Mouse (Mus musculus): ENCODE results near the gene Tmem129.

Tmem129 gene

DNA sequence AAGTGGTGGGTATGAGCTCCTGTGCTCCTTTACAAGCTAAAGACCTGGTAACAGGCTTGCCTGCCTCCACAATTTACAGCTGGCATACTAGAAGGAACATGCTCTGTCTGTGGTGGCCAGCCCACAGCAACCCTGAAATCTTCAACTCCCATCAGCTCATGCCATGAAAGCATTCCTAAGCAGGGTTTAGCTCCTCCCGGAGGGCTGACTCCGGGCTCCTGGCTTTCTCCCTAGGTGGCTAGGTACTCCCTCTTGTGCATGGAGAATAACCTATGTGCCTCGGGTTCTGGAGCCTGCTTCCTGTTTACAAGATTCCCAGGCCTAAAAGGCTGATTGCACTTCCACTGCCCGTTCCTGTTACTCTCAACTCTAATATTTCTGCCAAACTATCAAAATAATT lies 19.4 kb downstream of the Tmem129 start:
- no peak for DNase-seq (ENCODE audit: low spot score in 2 of 2)

DNA sequence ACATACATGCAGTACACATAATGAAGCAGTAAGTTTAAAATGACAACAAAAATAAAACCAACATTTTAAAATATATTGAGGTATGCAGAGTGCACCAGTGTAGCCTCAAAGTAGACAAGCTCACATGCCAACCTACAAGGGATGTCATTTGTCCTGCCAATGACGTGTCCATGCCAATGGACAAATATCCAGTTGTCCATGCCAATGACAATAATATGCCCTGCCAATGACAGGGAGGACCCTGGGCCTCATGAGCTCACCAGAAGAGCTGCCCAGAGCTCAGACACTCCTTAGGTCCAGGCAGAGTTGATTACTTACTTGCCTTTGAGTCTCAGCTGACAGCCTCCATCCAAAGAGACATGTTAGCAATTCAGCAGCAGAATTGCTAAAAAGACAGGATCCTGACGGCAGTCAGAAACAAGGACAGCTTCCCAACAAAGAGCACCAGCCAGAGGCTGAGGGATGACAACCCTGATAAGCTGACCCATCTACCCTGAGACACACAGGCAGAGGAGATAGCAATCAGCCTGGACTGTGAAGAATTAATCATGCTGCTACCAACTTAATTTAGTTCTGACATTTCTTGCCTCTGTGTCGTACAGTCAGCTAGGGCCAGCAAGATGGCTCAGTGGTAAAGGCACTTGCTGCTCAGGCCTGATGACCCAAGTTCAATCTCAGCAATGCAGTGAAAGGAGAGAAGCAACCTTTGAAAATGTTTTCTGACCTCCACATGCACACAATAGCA lies 20.4 kb downstream of the Tmem129 start:
- no peak for DNase-seq (ENCODE audit: low spot score in 2 of 2)

DNA sequence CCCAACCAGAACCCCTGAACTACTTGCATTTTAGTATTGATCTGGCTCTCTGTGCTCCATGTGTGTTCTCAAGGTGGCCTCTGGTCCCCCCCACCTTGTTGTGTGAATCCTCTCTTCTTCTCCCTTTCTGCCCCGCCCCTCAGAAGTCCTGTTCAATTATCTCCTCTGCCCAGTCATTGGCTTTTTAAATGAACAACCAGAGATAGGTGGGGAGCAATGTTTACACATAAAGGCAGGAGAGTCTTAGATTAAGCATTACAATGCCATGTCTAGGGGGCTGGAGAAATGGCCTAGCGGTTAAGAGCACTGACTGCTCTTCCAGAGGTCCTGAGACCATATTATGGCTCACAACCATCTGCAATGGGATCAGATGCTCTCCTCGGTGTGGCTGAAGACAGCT lies 22.9 kb downstream of the Tmem129 start:
- DNase-seq (ENCODE audit: low spot score in 2 of 2): no peak

DNA sequence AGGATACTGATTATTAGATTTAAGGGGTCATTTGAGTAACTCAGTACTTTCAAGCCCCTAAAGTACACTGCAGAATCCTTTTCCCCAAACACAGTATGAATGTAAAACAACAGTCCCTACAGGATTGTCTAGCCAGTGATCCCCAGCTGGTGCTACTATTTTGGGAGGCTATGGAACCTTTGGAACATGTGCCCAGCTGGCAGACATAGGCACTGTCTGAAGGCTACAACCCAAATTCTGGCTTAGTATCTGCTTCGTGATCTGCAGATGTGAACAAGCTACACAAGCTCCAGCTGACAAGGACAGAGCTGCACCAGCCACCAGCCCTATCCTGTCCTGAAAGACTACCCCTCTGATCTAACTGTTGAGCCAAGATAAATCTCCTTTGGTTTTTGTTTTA lies 25.7 kb downstream of the Tmem129 start:
- DNase-seq (ENCODE audit: low spot score in 2 of 2): no peak

DNA sequence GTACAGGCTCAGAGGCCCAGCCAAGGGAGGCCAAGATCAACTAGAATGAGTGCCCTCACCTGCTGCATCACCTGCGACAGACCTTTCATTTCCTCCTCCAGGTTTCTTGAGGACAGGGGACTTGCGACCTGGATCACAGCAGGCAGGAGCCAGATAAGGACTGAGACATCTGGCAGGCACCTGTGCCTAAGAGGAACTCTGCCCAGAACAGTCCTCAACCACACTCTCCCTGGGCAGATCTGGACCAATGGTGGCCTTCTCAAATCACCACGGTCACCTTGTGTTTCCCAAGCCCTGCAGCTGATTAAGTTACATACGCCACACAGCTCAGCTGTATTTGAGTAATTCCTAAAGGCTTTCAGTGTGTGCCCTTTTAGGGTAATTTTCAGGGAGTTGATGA lies 27.6 kb downstream of the Tmem129 start:
- no peak for DNase-seq (ENCODE audit: low spot score in 2 of 2)

DNA sequence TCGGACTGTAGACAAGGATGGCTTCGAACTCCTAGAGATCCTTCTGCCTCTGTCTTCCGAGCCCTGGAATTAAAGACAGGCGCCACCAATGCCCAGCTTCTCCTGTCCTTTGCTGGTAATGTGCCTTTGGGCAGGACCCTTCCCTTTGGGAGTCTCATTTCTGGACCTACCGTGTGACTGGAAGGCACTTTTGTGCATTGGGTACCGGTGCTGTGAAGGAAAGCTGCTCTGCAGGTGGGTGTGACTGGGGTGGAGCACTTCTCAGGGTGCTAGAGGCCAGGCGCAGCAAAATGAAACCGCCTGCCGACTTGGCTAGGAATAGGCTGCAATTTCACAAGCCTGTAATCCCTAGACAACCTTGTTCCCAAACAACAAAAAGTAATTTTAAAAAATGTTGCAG lies 28.2 kb downstream of the Tmem129 start:
- peak in 1 of 2 experiments; percentile 12 for DNase-seq (ENCODE audit: low spot score in 2 of 2)

DNA sequence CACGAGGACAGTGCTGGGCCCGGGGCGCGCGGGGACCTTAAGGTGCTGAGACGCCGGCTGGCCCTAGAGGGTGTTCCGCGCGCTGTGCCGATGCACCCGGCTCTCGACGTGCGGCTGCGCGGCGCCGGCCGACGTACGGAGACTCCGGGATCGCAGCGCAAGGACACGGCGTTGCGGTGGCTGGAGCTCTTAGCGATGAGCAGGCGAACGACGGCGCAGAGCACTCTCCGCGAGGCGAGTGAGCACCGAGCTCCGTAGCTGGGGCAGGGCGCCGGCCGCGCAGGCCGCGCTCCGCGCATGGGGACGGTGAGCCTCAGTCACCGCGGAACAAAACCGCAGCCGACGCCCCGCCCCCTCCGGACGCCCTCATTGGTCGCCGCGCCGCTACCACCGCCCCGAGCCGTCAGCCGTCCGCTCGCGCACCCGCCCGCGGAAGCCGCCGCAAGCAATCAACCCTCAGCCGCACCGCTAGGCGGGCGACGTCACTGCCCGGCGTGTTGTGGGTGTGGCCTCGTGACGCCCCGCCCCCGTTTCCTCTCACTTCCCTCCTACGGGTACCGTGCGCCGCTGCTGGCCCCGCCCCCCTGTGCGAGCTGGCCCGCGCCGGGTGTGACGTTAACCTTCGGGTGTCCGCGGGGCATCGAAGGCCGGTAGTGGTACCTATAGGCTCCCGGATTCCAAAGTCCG lies 28.8 kb downstream of the Tmem129 start, which contains the start of the genes Fam53a and Gm9903:
Fam53a (minus strand) TSS at position 335 of the 687 bp plus-strand sequence.
Gm9903 (plus strand) TSS at position 625 of the 687 bp plus-strand sequence.
- peak; percentile 99 for DNase-seq (ENCODE audit: low spot score in 2 of 2)

DNA sequence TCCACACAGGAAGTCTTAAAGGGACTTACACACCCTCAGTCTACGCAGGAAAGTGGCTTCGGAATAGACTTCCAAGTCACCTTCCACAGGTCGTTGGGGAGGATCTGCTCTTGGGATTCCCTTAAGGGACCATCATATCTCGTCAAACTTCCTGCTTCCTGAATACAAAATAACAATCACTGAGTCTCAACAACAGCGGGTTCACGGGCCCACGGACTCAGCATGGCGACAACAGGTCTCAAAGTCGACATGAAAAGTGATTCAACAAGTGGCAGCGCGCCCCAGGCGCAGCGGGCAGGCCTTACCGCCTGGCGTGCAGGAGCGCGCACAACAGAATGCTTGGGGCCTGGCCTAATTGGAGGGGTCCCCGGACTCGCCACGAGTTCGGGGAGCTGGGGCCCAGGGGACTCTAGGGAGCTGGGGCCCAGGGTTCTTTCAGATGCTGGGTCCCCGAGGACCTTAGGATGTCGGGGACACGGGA lies 29.4 kb downstream of the Tmem129 start:
- DNase-seq (ENCODE audit: low spot score in 2 of 2): peak; percentile 24 to 32

DNA sequence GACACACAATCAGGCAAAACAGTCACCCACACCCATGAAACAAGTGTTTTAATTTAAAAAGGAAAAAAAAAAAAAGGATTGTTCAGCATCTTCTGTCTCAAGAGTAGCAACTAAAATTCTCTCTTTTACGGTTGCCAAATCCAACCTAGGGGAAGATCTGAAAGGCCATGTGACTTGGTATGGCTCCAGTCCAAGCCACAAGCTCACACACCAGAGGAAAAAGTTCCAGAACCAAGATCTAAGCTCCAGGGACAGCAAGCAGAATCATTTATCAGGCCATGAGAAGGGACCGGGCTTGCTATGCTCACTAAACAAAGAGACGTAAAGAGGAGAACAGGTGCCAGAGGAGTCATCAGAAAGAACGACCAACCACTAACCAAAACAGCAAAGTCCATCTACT lies 30.2 kb downstream of the Tmem129 start:
- DNase-seq (ENCODE audit: low spot score in 2 of 2): no peak

DNA sequence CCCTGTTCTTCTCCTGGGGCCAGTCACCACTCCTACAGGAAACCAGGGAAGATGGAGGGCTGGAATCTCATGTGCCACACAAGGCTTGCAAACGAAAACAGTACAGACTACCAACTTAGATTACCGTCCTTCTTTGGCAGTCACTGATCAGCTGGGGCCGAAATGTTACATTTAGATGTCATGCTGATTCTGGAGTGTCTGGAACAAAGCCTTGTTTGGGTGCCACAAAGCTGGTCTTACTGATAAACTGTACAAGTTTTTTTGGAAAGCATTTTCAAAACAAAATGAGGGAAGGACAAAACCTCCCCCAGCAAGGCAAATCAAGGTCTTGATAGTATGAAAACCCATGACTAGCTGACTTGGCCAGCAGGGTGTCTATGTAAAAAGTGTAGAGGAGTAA lies 34.5 kb downstream of the Tmem129 start:
- DNase-seq (ENCODE audit: low spot score in 2 of 2): no peak

DNA sequence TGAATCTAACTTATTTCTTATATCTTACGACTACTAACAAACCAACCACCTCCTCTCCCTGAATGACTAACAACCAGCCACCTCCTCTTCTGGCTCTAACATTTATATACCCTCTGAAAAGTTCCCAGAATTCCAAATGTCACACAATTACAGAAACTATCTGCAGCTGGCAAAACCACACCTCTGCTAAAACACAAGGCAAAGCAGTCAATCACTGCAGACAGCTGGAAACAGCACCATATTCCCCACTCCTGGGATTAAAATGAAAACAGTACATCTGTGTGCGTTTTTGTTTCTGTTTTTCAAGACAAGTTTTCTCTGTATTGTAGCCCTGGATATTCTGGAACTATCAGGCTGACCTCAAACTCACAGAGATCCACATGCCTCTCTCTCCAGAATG lies 35.5 kb downstream of the Tmem129 start:
- no peak for DNase-seq (ENCODE audit: low spot score in 2 of 2)

DNA sequence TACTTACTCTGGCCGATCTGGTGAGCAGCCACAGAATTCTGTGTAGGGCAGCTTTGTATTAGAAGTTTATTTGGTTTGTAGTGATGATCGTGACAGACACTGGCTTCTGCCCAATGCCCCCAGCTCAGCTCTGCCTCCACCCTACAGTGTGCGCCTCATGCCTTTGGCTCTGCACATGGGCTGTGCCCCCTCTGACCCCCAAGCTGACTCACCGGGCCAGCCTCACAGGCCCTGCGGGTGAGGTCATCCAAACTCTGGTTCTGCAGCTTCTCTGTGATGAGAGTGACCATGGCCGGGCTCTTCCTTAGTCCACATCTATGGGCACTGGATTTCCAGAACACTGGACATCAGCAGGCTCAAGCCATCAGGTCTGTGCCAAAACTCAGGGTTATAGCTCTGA lies 43.8 kb downstream of the Tmem129 start:
- no peak for DNase-seq (ENCODE audit: low spot score in 2 of 2)

DNA sequence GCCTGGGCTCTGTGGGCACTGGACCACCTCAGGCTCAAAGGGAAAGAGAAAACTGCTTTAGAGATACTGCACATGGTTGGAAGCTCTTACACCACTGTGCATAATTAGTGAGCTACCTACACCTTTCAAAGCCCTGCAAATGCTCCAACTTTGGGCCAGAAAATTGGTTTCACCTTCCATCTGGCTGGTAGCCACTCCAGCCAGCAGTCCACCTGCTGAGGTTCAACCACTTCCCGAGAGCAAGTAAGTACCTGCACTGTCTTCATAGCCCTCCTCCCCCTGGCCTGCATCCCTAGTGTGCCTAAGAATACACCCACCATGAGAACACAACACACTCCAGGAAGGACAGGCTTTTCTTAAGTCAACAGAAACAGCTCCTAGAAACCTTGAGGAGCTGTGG lies 46.4 kb downstream of the Tmem129 start:
- no peak for DNase-seq (ENCODE audit: low spot score in 2 of 2)

DNA sequence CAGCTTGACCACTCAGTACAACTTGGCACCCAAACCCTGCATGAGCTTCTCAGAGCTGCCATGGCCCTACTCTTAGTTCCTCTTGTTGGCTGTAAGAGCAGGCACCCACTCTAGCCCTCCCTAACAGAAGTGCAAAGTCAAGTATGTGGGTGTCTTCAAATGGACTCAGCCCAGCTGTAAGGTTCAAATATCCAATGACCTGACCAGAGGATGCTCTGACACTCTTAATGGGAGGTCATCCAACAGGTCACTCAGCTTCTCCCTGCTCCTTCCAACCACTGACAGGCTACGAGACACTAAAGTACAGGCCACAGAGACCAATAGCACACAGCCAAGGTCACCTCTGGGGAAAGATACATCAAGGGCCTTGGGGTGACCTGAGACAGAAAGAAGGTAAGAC lies 49.0 kb downstream of the Tmem129 start:
- DNase-seq (ENCODE audit: low spot score in 2 of 2): no peak

DNA sequence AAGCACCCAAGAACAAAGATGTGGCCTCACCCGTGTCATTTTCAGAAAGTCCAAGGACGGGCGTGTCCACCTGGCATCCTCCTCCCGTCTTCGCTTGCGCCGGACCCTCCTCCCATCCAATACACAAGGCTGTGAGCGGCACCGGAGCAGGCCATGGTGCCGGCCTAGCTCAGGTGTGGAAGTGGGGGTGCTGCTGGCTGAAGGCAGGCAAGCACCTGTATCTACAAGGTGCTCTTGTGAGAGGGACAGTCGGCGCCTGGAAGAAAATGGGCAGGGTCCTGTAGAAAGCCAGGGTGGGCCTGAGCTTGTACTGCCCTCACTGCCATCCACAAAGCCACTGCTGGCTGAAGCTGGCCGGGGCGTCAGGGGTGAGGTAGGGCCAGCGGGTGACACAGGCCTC lies 50.8 kb downstream of the Tmem129 start:
- DNase-seq (ENCODE audit: low spot score in 2 of 2): no peak

DNA sequence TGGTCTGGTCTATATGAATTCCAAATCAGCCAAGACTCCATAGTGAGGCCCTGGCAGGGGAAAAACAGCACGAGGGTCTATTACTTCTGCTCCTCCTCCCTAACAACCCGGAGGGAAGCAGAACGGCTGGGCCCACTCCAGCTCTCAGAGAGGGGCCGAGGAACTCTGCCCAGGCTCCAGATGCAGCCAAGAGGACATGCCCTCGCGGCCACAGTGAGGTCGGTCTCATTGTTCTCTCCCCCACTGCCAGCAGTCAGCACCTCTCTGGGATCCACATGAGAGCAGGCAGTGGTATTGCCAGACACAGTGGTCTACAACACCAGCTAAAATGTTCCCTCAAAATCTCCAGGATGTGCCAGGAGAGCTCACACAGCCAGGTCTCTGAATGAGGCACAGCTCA lies 51.6 kb downstream of the Tmem129 start:
- no peak for DNase-seq (ENCODE audit: low spot score in 2 of 2)

DNA sequence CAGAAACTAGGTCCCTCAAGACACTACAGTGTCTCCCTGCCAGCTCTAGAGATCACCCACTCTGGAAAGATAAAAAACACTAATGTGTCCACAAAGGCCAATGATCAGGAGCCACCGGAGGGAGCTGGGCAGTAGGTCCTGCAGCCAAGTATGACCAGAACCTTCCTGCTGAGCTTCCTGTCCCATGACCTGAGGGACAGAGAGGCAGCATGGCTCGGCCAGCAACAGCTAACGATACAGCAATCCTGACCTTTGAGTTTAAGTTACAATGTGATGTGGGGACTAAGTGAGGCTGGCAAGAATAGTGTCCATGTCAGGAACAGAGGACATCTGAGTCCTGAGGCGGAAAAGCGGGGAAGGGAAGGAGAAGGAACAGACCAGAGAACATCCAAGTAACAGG lies 52.9 kb downstream of the Tmem129 start:
- DNase-seq (ENCODE audit: low spot score in 2 of 2): no peak

Data from right cerebral cortex, postnatal 36 days (tissue).